Mouse (Mus musculus) heart, embryonic 16.5 days (tissue): ENCODE data around the gene Colq. TPM values are rescaled to one million over a fixed set of nuclear protein-coding genes. Genes with fewer than 3 reads are reported as not detected.
A peak's percentile ranks its signal among the peaks of the same experiment; 100 is the strongest.

Experiments
- ATAC-seq: fragments of 200-750 bp; cut with Nextera tagmentation; replicated peaks from 2 replicates; pipeline ENCODE4 v1.8.0; 2017; ENCODE audit warnings: moderate number of reproducible peaks; ENCODE audit not compliant: insufficient read depth, low FRiP score; ENCODE audit errors: extremely low read depth
- H3K27ac ChIP-seq: fragments of 300-500 bp; sonication (generic); 2 replicates; pipeline ENCODE4 v1.5.1; 2014; ENCODE audit warnings: mild to moderate bottlenecking, low read length, control low read depth, moderate library complexity
- H3K27me3 ChIP-seq: fragments of 300-500 bp; sonication (generic); 2 replicates; pipeline ENCODE4 v1.6.1; 2014; ENCODE audit warnings: low read length, mixed read lengths; ENCODE audit not compliant: control insufficient read depth, insufficient read depth
- H3K36me3 ChIP-seq: fragments of 300-500 bp; sonication (generic); 2 replicates; pipeline ENCODE4 v1.6.1; 2014; ENCODE audit not compliant: control insufficient read depth, insufficient read depth
- H3K4me1 ChIP-seq: fragments of 300-500 bp; sonication (generic); 2 replicates; pipeline ENCODE4 v1.6.1; 2014; ENCODE audit warnings: low read length, mixed read lengths; ENCODE audit not compliant: control insufficient read depth, insufficient read depth
- H3K4me2 ChIP-seq: fragments of 300-500 bp; sonication (generic); 2 replicates; pipeline ENCODE4 v1.6.1; 2014; ENCODE audit warnings: low read depth, mild to moderate bottlenecking, control low read depth, low read length
- H3K4me3 ChIP-seq: fragments of 300-500 bp; sonication (generic); 2 replicates; pipeline ENCODE4 v1.5.1; 2014; ENCODE audit warnings: mild to moderate bottlenecking, control low read depth, low read length
- H3K9ac ChIP-seq: fragments of 300-500 bp; sonication (generic); 2 replicates; pipeline ENCODE4 v1.6.1; 2014; ENCODE audit warnings: low read length, control low read depth
- H3K9me3 ChIP-seq: fragments of 300-500 bp; sonication (generic); replicated peaks from 2 replicates; pipeline ENCODE4 v1.6.1; 2016; ENCODE audit warnings: low read length; ENCODE audit not compliant: control insufficient read depth
- WGBS: fragments of 180-500 bp; shearing (Covaris S2); extraction: QIAGEN DNeasy Blood & Tissue Kit; methylation state at CpG from one replicate; pipeline ENCODE4 v1.1.7; 2014; 5-methylcytosine and 5-hydroxymethylcytosine counted together
- polyA plus RNA-seq: library from polyadenylated mRNA; unstranded; fragments of >200 nt; fragmentation: Nextera tagmentation; extraction: Ambion mirVana; gene quantifications from 2 replicates; pipeline ENCODE4 v1.2.1, GENCODE M21; 2015

The Colq gene
- polyA plus RNA-seq: 16.3 and 18.8 TPM in 2 replicates

DNA sequence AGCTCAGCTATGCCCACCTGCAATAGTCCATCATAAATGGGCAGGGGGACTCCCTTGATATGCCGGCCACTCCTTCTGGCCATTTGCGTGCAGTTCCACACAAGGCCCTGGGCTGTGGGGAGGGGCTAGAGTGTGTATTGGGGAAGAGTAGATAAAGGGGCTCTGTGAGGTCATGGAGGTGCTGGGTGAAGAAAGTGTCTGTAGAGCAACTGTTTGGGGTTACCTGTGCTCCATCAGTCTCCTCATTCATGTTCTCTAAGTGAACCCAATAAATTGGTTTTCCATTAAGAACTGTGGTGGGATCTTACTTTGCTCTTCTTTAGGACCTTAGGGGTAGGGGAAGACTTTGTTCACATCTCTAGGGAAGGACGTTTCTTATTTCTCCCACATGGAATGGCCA is at the start of gene Colq:
Gene Colq (minus strand): TSS at position 101 of the 400 bp plus-strand sequence.
- Histone ChIP-seq H3K27me3 (no peaks in the 10 kb centered on the region), H3K4me1 (no peaks in the 10 kb centered on the region), H3K36me3 (no peaks in the 10 kb centered on the region), H3K9ac (no peak within 1 kb of the TSS), H3K4me3 (no peak within 1 kb of the TSS), H3K27ac (no peak within 1 kb of the TSS), H3K4me2 (no peak within 1 kb of the TSS), H3K9me3 (no peaks in the 10 kb centered on the region)
- 75% methylated on average over 3 of the region's 3 CpGs for WGBS
- ATAC-seq: no peak

- peak within 1 kb of the TSS; percentile 81 for H3K4me2 ChIP-seq
- no peaks in the 10 kb centered on the region for H3K27me3 ChIP-seq
- H3K4me1 ChIP-seq: peaks cover 9% of the 10 kb centered on the region
- peak within 1 kb of the TSS; percentile 90 for H3K27ac ChIP-seq
- peak; percentile 25 for ATAC-seq
- H3K4me3 ChIP-seq: peak within 1 kb of the TSS; percentile 90
- WGBS: 3% methylated on average over 26 of the region's 26 CpGs
- peak within 1 kb of the TSS; percentile 83 for H3K9ac ChIP-seq
- H3K9me3 ChIP-seq: no peaks in the 10 kb centered on the region
- no peaks in the 10 kb centered on the region for H3K36me3 ChIP-seq
These were observed 49.3 kb upstream of the Colq start, which contains the start of gene Gm49387 for GRCm38 (mm10) chr14:31640346-31640889. Gene Gm49387, minus strand, starts transcription at chr14:31640878.

- H3K4me3 ChIP-seq: no peak overlapping the region
- H3K9ac ChIP-seq: no peak overlapping the region
- 80% methylated on average over 7 of the region's 7 CpGs for WGBS
- H3K9me3 ChIP-seq: no peaks in the 10 kb centered on the region
- H3K4me2 ChIP-seq: no peak overlapping the region
- ATAC-seq: no peak
- H3K36me3 ChIP-seq: no peaks in the 10 kb centered on the region
- no peaks in the 10 kb centered on the region for H3K4me1 ChIP-seq
- no peaks in the 10 kb centered on the region for H3K27me3 ChIP-seq
- H3K27ac ChIP-seq: no peak overlapping the region
These were observed 39.5 kb upstream of the Colq start for GRCm38 (mm10) chr14:31630677-31631076.

GRCm38 (mm10) chr14:31622748-31623147 is 31.6 kb upstream of the Colq start:
- peaks cover 3% of the 10 kb centered on the region; the same call in 1 of the 2 replicates for H3K4me1 ChIP-seq
- H3K4me3 ChIP-seq: no peak overlapping the region
- H3K27me3 ChIP-seq: no peaks in the 10 kb centered on the region
- H3K4me2 ChIP-seq: no peak overlapping the region
- H3K9ac ChIP-seq: no peak overlapping the region
- H3K36me3 ChIP-seq: 0 out of 2 replicates have a peak, but pooled peaks cover 2% of the 10 kb centered on the region
- no peak overlapping the region for H3K27ac ChIP-seq
- no peak for ATAC-seq
- H3K9me3 ChIP-seq: no peaks in the 10 kb centered on the region
- 86% methylated on average over 12 of the region's 12 CpGs for WGBS

GRCm38 (mm10) chr14:31620591-31621223 is 29.6 kb upstream of the Colq start:
- Histone ChIP-seq H3K4me2 (no peak overlapping the region), H3K9me3 (no peaks in the 10 kb centered on the region), H3K4me3 (no peak overlapping the region), H3K36me3 (0 out of 2 replicates have a peak, but pooled peaks cover 4% of the 10 kb centered on the region), H3K4me1 (peaks cover 3% of the 10 kb centered on the region; the same call in 1 of the 2 replicates), H3K27ac (no peak overlapping the region), H3K27me3 (no peaks in the 10 kb centered on the region), H3K9ac (no peak overlapping the region)
- no peak for ATAC-seq
- WGBS: 56% methylated on average over 9 of the region's 9 CpGs

- no peak overlapping the region for H3K27ac ChIP-seq
- H3K4me2 ChIP-seq: no peak overlapping the region
- 66% methylated on average over 3 of the region's 3 CpGs for WGBS
- H3K9ac ChIP-seq: no peak overlapping the region
- H3K36me3 ChIP-seq: peaks cover 4% of the 10 kb centered on the region; the same call in 1 of the 2 replicates
- no peak overlapping the region for H3K4me3 ChIP-seq
- no peak for ATAC-seq
- H3K4me1 ChIP-seq: peaks cover 3% of the 10 kb centered on the region; the same call in 1 of the 2 replicates
- H3K27me3 ChIP-seq: no peaks in the 10 kb centered on the region
- no peaks in the 10 kb centered on the region for H3K9me3 ChIP-seq
These were observed 26.9 kb upstream of the Colq start for GRCm38 (mm10) chr14:31617997-31618396.

GRCm38 (mm10) chr14:31617204-31617603 is 26.1 kb upstream of the Colq start:
- H3K9me3 ChIP-seq: no peaks in the 10 kb centered on the region
- no peak overlapping the region for H3K27ac ChIP-seq
- H3K9ac ChIP-seq: no peak overlapping the region
- no peak overlapping the region for H3K4me2 ChIP-seq
- peaks cover 3% of the 10 kb centered on the region; the same call in 1 of the 2 replicates for H3K4me1 ChIP-seq
- no peak for ATAC-seq
- 81% methylated on average over 9 of the region's 9 CpGs for WGBS
- no peaks in the 10 kb centered on the region for H3K27me3 ChIP-seq
- H3K36me3 ChIP-seq: peaks cover 7% of the 10 kb centered on the region; the same call in 1 of the 2 replicates
- H3K4me3 ChIP-seq: no peak overlapping the region

GRCm38 (mm10) chr14:31613671-31614070 is 22.5 kb upstream of the Colq start:
- Histone ChIP-seq H3K4me2 (no peak overlapping the region), H3K36me3 (peaks cover 7% of the 10 kb centered on the region; the same call in 1 of the 2 replicates), H3K27me3 (no peaks in the 10 kb centered on the region), H3K4me1 (no peaks in the 10 kb centered on the region), H3K9ac (no peak overlapping the region), H3K4me3 (no peak overlapping the region), H3K27ac (no peak overlapping the region), H3K9me3 (no peaks in the 10 kb centered on the region)
- no peak for ATAC-seq
- 78% methylated on average over 5 of the region's 5 CpGs for WGBS

DNA sequence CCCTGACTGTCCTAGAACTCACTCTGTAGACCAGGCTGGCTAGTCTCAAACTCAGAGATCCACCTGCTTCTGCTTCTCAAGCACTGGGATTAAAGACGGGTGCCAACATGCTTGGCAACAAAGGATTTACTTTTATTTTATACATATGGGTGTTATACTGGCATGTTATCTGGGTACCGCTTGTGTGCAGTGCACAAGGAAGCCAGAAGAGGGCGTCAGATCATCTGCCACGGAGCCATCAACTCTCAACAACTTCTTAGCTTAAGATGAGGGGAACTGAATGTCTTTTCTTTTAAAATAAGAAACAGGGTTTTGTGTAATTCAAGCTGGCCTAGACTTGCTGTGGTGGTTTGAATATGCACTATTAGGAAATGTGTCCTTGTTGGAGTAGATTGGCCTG is 20.8 kb upstream of the Colq start:
- H3K4me2 ChIP-seq: no peak overlapping the region
- no peaks in the 10 kb centered on the region for H3K4me1 ChIP-seq
- H3K9me3 ChIP-seq: no peaks in the 10 kb centered on the region
- no peaks in the 10 kb centered on the region for H3K27me3 ChIP-seq
- H3K27ac ChIP-seq: no peak overlapping the region
- H3K4me3 ChIP-seq: no peak overlapping the region
- WGBS: 64% methylated on average over 4 of the region's 4 CpGs
- ATAC-seq: no peak
- H3K36me3 ChIP-seq: peaks cover 5% of the 10 kb centered on the region; the same call in 1 of the 2 replicates
- H3K9ac ChIP-seq: no peak overlapping the region
